ENCODE assay signal across 7 mouse cellular contexts in the genomic region with DNA sequence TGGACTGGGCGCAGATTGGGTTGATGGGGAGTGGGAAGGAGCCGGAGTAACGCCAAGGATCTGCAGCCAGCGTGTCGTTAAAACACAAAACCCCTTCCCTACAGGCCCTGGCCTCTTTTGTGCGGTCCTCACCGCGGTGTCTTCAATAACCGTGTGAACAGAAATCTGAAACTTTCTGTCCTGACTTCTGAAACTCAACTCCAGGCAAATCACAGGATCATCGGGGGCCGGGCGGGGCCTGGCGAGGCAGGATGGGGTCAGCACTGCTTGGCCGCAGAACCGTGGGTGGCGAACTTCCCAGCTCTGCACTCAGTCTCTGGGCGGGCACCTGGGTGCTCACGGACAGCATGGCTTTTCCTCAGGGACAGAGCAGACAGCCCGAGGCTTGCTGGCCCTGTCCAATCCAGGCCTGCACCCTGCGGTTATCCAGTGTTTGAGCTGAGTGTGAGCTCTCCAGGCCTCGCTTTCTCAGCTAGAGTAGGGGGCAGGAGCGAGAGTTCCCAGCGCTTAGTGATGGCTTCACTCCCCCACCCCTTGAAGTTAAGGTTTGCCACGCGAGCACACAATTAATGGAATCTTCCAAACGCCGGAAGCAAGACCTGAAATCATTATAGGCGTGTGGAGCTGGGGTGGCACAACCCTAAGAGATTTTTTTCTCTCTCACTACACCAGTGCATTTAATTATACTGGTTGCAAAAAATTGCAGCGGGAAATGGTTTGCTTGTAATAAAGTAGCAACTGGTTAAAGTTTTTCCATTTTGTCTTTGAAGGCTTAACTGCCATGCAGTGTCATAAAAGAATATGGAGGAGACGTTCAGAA. TPM values are rescaled to one million over a fixed set of nuclear protein-coding genes. Genes with fewer than 3 reads are reported as not detected.
DNase-seq lines count a peak whose midpoint lies in the region; ATAC-seq lines count a peak whose summit lies in the region.

No protein-coding gene starts in this region.

- no peak for ATAC-seq in midbrain, embryonic 16.5 days
- ATAC-seq in inflammation-experienced regulatory T-cells, adult 6 months, result no peak

- peak; percentile 1 to 2 for DNase-seq in thymus, adult 18-20 months
- DNase-seq in thymus, postnatal 10 days (ENCODE audit: low spot score in 2 of 2), result no peak
- DNase-seq in embryonic facial prominence, embryonic 10.5 days (ENCODE audit: low spot score), result peak; percentile 70
- peak; percentile 54 to 64 for DNase-seq in heart, postnatal 10 days
- DNase-seq in kidney, postnatal 4 days, result peak; percentile 44 to 66

- H3K27me3 ChIP-seq in embryonic facial prominence, embryonic 10.5 days (replicated peaks; ENCODE audit: low read depth, poor library complexity, severe bottlenecking), result peaks cover 67% of the 10 kb centered on the region
- peaks cover 25% of the 10 kb centered on the region for H3K27me3 ChIP-seq in midbrain, embryonic 16.5 days (ENCODE audit: control insufficient read depth, insufficient read depth, low read depth, low read length)

- peak overlapping the region; percentile 25; the same call in 1 of the 2 replicates for H3K9ac ChIP-seq in midbrain, embryonic 16.5 days (ENCODE audit: low read depth, low read length)

- intact Hi-C loops in heart, postnatal 10 days (cut with DNase I), result loop anchor here (5.0 kb wide), 1 partner anchor 453 kb away; no protein-coding TSS in a partner anchor

- peaks cover 30% of the 10 kb centered on the region for H3K4me1 ChIP-seq in embryonic facial prominence, embryonic 10.5 days
- peaks cover 18% of the 10 kb centered on the region; the same call in 1 of the 2 replicates for H3K4me1 ChIP-seq in midbrain, embryonic 16.5 days (ENCODE audit: control insufficient read depth, insufficient read depth, low read length)

- peak overlapping the region; percentile 65 for H3K27ac ChIP-seq in embryonic facial prominence, embryonic 10.5 days (replicated peaks)
- H3K27ac ChIP-seq in midbrain, embryonic 16.5 days (ENCODE audit: low read length), result 0 out of 2 replicates have a peak overlapping the region, but pooled peaks have one; percentile 6

- 2% methylated on average over 30 of the region's 30 CpGs for WGBS in embryonic facial prominence, embryonic 10.5 days
- WGBS in midbrain, embryonic 16.5 days, result 2% methylated on average over 30 of the region's 30 CpGs

- peak overlapping the region; percentile 70 for H3K4me3 ChIP-seq in embryonic facial prominence, embryonic 10.5 days
- peak overlapping the region; percentile 70 for H3K4me3 ChIP-seq in midbrain, embryonic 16.5 days (ENCODE audit: low read depth, low read length)

- H3K4me2 ChIP-seq in midbrain, embryonic 16.5 days (ENCODE audit: low read length), result peak overlapping the region; percentile 91

- no peaks in the 10 kb centered on the region for H3K9me3 ChIP-seq in embryonic facial prominence, embryonic 10.5 days
- no peaks in the 10 kb centered on the region for H3K9me3 ChIP-seq in midbrain, embryonic 16.5 days (replicated peaks; ENCODE audit: control insufficient read depth, low read length, poor library complexity, severe bottlenecking)

- H3K36me3 ChIP-seq in embryonic facial prominence, embryonic 10.5 days (replicated peaks), result no peaks in the 10 kb centered on the region
- no peaks in the 10 kb centered on the region for H3K36me3 ChIP-seq in midbrain, embryonic 16.5 days (ENCODE audit: control insufficient read depth, insufficient read depth, low read length)

RNA-seq across cellular contexts. Expression of a gene that starts 1.8 kb away (rescaled TPM):
- polyA plus RNA-seq in embryonic facial prominence, embryonic 10.5 days (2016; fragmentation: Nextera tagmentation; extraction: Ambion mirVana), result 2.5 and 3.2 TPM in 2 replicates
- 1 to 10 TPM; 7.1 to 7.7 TPM for total RNA-seq in heart, postnatal 10 days (2021)
- polyA plus RNA-seq in midbrain, embryonic 16.5 days (2015; fragmentation: Nextera tagmentation; extraction: Ambion mirVana), result 3.4 and 4.0 TPM in 2 replicates
- polyA plus RNA-seq in inflammation-experienced regulatory T-cells, adult 6 months (2017; shearing (Covaris generic)), result under 1 TPM in 1 of 3 experiments, not detected in 2; 0.26 TPM

RNA-seq across cellular contexts. Expression of a gene that starts 41.3 kb away (rescaled TPM):
- 7.6 and 8.8 TPM in 2 replicates for polyA plus RNA-seq in embryonic facial prominence, embryonic 10.5 days (2016; fragmentation: Nextera tagmentation; extraction: Ambion mirVana)
- 1 to 10 TPM; 7.3 to 8.4 TPM for total RNA-seq in heart, postnatal 10 days (2021)
- 24.6 and 25.4 TPM in 2 replicates for polyA plus RNA-seq in midbrain, embryonic 16.5 days (2015; fragmentation: Nextera tagmentation; extraction: Ambion mirVana)
- polyA plus RNA-seq in inflammation-experienced regulatory T-cells, adult 6 months (2017; shearing (Covaris generic)), result 100 to 1,000 TPM in 1 of 3 experiments, 10 to 100 TPM in 2; 28.3 to 108 (median 83.7) TPM

Comparison
In these comparisons a context has a peak if more than half of its experiments do, and no peak if none do; other contexts are left out.
1. DNase-seq: peak in thymus, adult 18-20 months (2 of 2), embryonic facial prominence, embryonic 10.5 days (single experiment), heart, postnatal 10 days (2 of 2) and kidney, postnatal 4 days (2 of 2); none in thymus, postnatal 10 days (0 of 2).